Mouse (Mus musculus): ENCODE measurements at regions not wholly inside any gene's neighbourhood (a gene's known extent, or its start where the extent isn't known, plus 50 kb on each side); places are given as distances from the start of the nearest gene placed in this dataset.

DNA sequence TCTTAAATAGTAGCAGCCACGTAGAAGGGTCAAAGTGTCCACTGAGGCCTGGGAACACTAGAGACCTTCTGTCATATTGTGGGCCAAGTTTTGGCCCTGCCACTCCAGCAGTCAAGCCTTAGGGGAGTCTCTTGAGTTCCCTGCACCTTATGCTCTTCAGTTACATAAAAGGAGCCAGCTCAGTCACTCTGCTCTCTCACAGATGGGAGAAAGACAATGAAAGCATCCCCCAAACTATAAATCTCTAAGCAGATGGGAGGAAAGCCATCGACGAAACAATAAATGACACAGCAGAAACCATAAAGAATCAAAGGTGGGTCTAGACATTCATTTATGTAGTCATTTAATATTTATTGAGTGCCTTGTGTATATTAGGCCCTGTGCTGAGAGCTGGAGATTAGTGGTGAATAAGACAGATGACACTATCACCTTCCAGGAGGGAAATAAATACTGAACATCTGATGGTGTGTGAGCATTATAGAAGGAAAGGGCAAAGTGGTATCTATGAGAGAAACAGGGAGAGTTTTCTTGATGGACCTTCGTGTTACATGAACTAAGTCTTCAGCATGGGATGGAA, 137.5 kb upstream of the Synpr start:
- DNase-seq, result no peak

DNA sequence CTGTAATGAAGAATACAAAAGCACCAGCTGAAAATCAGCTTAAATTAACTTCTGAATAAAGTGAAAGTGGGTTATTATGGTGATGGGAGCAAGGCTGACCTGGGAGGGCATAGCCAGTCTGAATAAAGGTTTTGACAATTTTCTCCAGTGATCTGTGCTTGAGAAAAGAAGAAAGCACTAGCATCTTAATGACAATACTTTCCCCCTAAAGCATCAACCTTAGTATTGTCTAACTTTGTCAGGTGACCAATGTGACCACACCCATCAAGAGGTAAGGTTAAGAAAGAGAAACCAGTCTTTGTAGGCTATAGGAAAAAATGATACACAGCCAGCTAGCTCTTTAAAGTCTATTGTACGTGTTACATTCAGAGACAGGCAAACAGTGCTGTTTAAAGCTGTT, 135.0 kb upstream of the Synpr start:
- DNase-seq, result no peak

DNA sequence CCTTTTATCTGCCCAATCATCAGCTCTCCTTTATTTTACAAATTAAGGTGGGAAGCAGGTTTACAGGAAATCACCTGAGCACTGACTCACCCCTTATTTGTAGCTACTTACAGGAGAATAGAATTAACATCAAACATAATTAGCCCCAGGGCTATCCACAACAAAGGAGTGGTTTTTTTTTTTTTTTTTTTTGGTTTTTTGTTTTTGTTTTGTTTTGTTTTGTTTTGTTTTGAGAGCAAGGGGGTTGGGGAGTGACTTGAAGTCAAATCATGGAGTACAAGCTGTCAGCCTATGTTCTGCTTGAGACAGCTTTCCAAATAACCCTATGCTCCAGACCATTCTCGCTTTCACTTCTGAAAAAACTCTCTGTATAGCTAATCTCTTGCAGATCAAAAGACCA, 132.9 kb upstream of the Synpr start:
- no peak for DNase-seq

DNA sequence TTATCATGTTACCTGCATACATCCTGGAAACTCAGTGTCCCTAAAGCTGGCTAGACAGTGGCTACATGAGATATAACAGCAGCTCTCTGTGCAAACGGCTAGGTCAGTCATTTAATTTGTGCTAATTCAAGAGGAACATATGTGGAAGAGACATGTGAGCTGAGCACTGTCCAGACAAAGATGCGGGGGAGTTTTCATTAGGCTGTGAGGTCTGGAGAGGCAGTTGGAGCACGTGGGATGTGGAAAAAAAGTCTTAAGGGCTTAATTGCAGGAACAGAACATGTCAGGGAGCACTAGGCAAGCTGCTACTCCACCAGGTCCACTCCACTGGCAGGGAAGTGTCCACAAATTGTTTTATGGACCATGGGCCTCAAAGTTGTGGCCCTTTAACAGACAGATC, 108.4 kb upstream of the Synpr start:
- no peak for DNase-seq

DNA sequence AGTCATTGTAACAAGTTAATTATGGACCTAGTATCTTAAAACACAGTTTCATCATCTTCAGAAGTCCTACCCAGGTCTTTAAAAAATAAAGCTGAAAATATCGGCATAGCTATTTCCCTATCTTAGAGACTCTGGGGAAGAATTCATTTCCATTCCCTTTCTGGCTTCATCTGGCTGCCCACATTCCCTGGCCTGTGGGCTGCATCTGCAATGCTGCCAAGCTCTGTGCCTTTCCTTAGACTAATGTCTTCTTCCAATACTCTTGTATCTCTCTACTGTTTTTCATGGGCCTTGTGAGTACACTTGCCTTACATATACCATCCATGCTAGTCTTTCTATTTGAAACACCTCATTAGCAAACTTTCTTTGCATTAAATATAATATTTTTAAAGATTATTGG, 106.7 kb upstream of the Synpr start:
- no peak for DNase-seq

DNA sequence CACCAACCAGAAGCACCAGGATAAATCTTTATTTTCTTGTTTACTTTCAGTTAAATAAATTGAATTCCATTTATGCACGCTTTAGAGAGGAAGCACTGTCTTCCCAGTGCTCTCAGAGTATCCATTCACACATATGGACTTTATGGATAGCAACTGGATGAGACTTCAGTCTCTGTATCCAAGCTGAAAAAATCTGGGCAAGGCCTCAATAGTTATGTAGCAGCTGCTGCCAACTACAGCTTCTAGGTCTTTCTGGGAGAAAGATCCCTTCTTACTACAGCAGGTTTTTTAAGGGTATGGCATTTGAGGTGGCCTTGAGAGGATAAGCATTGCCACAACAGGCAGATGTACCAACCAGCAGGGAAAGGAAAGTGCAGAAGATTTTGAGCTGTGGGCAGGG, 93.8 kb upstream of the Synpr start:
- DNase-seq, result no peak

DNA sequence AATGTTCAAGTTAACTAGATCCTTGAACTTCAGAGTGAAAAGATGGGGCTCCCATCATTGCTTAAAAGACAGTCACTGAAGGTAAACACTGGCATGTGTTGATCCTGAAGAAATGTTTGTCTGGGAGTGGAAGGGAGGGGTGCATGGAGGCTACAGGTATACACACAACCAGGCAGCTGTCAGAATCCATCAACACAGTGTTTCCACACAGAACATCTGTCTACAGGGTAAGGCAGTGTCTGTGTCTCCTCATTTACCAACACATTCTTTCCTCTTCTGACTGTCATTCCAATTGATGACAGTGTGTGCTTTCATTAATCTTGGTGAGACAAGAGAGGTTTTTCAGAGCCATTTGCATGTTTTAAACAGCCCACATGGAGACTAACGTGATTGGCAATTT, 91.8 kb upstream of the Synpr start:
- DNase-seq, result no peak

DNA sequence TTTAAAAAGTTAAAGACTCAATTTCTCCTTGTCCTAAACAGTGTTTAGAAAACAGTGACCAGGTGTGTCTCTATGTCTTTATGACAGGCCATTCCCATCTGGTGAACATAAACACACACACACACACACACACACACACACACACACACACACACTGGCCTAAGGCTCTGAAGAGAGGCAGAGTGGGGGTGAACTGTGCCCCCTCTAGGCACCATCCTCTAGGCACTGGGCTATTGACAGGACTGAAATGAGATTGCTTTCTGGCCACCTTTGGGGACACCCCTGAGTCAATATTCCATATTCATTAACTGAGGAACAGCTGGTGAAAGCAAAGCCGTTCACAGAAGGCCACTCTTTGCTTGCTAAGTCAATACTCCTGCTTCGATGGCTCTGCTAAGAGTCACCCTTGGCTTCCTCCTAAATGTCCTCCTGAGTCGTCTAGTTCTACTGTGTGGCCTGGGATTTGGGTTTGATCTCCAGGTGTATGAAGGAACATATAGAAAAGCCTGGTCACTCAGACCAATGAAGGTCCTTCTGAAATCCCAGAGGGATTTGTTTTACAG, 87.2 kb upstream of the Synpr start:
- no peak for DNase-seq

DNA sequence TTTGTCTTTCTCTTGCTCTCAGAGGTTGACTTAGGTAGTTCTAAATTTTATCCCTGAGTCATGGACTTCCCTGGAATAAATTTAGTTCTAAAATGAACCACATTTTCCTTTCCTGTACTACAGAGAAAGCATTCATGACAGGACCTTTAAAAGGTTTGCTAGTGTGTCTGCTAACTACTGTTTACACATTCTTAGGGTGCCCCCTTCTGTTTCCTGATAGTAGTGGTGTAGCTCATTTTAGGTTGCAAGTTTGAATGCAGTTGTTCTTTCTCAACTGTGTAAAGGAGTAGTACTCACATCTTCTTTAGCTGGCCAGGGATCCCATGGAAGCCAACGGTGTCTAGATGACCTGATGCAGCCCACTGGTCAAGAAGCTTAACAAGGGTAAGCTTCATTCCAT, 86.1 kb upstream of the Synpr start:
- peak in 1 of 2 experiments; percentile 25 for DNase-seq

DNA sequence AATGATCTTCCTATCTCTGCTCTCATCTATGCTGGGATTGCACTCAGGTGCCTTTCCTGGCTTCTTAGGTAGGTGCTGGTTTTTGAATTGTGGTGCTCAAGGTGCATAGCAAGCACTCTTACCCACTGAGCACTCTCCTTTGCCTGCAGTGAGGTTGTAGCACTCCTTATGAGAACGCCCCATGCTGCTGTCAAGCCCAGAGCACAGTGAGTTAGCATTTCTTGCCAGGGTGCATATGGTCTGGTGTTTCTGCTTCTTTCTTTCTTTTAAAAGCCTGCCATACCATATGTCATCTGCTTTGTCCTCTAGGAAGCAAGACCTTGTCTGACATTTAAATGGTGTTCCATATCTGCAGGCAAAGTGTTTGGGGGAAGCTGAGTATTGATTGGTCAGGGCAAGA, 71.9 kb upstream of the Synpr start:
- DNase-seq, result no peak
